Mouse (Mus musculus) midbrain, embryonic 14.5 days (tissue): Measurements from ENCODE around the gene Nrcam. TPM values are rescaled to one million over a fixed set of nuclear protein-coding genes. Genes with fewer than 3 reads are reported as not detected.
A peak's percentile ranks its signal among the peaks of the same experiment; 100 is the strongest.

ENCODE experiments used
- ATAC-seq: fragments of 200-750 bp; cut with Nextera tagmentation; 2 replicates; pipeline ENCODE4 v1.8.0; 2017; ENCODE audit warnings: moderate number of reproducible peaks, moderate library complexity; ENCODE audit not compliant: low FRiP score, low TSS enrichment
- DNase-seq: peaks from one replicate; pipeline ENCODE4 v3.0.0-alpha.2; 2015
- H3K27ac ChIP-seq: fragments of 300-500 bp; sonication (generic); replicated peaks from 2 replicates; pipeline ENCODE4 v1.5.1; 2014; ENCODE audit warnings: mild to moderate bottlenecking, low read depth, low read length, moderate library complexity
- H3K27me3 ChIP-seq: fragments of 300-500 bp; sonication (generic); 2 replicates; pipeline ENCODE4 v1.6.1; 2014; ENCODE audit warnings: low read length, control low read depth, mixed read lengths; ENCODE audit not compliant: control insufficient read depth, insufficient read depth
- H3K36me3 ChIP-seq: fragments of 300-500 bp; sonication (generic); 2 replicates; pipeline ENCODE4 v1.6.1; 2014; ENCODE audit warnings: low read length, control low read depth; ENCODE audit not compliant: control insufficient read depth, insufficient read depth
- H3K4me1 ChIP-seq: fragments of 300-500 bp; sonication (generic); 2 replicates; pipeline ENCODE4 v1.6.1; 2014; ENCODE audit warnings: mild to moderate bottlenecking, antibody characterized with exemption, low read length, control low read depth; ENCODE audit not compliant: control insufficient read depth, insufficient read depth
- H3K4me2 ChIP-seq: fragments of 300-500 bp; sonication (generic); 2 replicates; pipeline ENCODE4 v1.6.1; 2014; ENCODE audit warnings: mild to moderate bottlenecking, low read length, moderate library complexity
- H3K4me3 ChIP-seq: fragments of 300-500 bp; sonication (generic); replicated peaks from 2 replicates; pipeline ENCODE4 v1.5.1; 2014; ENCODE audit warnings: low read depth, low read length
- H3K9ac ChIP-seq: fragments of 300-500 bp; sonication (generic); replicated peaks from 2 replicates; pipeline ENCODE4 v1.6.1; 2014; ENCODE audit warnings: mild to moderate bottlenecking, low read length, moderate library complexity
- H3K9me3 ChIP-seq: fragments of 300-500 bp; sonication (generic); 2 replicates; pipeline ENCODE4 v1.6.1; 2016; ENCODE audit warnings: low read length, control low read depth, mixed read lengths; ENCODE audit not compliant: control insufficient read depth
- WGBS: fragments of 180-500 bp; shearing (Covaris S2); extraction: QIAGEN DNeasy Blood & Tissue Kit; methylation state at CpG from one replicate; pipeline ENCODE4 v1.1.7; 2014; 5-methylcytosine and 5-hydroxymethylcytosine counted together
- polyA plus RNA-seq: library from polyadenylated mRNA; unstranded; fragments of >200 nt; fragmentation: Nextera tagmentation; extraction: Ambion mirVana; gene quantifications from 2 replicates; pipeline ENCODE4 v1.2.1, GENCODE M21; 2014

The Nrcam gene
- polyA plus RNA-seq, 1 experiment from 2014 or later, result 198 TPM

- H3K4me3 ChIP-seq, result no peak overlapping the region
- DNase-seq, result peak; percentile 29
- no peak overlapping the region for H3K9ac ChIP-seq
- H3K36me3 ChIP-seq, result no peaks in the 10 kb centered on the region
- no peak overlapping the region for H3K4me2 ChIP-seq
- no peak for ATAC-seq
- 62% methylated on average over 6 of the region's 6 CpGs for WGBS
- no peaks in the 10 kb centered on the region for H3K9me3 ChIP-seq
- no peak overlapping the region for H3K27ac ChIP-seq
- H3K27me3 ChIP-seq, result no peaks in the 10 kb centered on the region
- peaks cover 26% of the 10 kb centered on the region for H3K4me1 ChIP-seq
Observed at GRCm38 (mm10) chr12:44344075-44344474, 15.4 kb downstream of the Nrcam start.

DNA sequence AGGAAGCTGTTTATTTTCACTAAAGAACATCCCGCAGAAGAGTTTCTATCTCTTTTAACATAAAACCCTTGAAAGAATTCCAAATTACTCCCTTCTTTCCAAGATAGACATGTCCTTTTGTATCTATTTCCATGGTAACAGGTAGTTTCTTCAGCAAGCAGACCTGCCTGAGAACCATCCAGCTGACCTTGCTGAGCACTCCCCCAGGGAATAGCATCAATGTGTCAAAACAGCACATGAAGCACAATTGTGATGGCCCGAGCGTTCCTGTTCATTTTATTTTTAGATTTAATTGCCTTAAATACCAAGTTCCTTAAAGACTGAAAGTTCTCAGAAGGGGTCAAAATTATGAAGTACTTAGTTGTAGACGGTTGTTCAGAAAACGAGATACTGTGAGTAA, 16.6 kb downstream of the Nrcam start:
- Histone ChIP-seq H3K27me3 (no peaks in the 10 kb centered on the region), H3K4me1 (peaks cover 23% of the 10 kb centered on the region), H3K27ac (no peak overlapping the region), H3K4me2 (no peak overlapping the region), H3K9ac (no peak overlapping the region), H3K4me3 (no peak overlapping the region), H3K36me3 (no peaks in the 10 kb centered on the region), H3K9me3 (no peaks in the 10 kb centered on the region)
- DNase-seq (peak; percentile 31), ATAC-seq (no peak)
- WGBS, result 31% methylated on average over 5 of the region's 5 CpGs

GRCm38 (mm10) chr12:44346143-44346542, 17.5 kb downstream of the Nrcam start:
- Histone ChIP-seq H3K9me3 (no peaks in the 10 kb centered on the region), H3K4me2 (no peak overlapping the region), H3K4me1 (peaks cover 23% of the 10 kb centered on the region), H3K27ac (no peak overlapping the region), H3K27me3 (no peaks in the 10 kb centered on the region), H3K36me3 (no peaks in the 10 kb centered on the region), H3K9ac (no peak overlapping the region), H3K4me3 (no peak overlapping the region)
- WGBS, result 58% methylated on average over 3 of the region's 3 CpGs
- ATAC-seq (no peak), DNase-seq (no peak)

DNA sequence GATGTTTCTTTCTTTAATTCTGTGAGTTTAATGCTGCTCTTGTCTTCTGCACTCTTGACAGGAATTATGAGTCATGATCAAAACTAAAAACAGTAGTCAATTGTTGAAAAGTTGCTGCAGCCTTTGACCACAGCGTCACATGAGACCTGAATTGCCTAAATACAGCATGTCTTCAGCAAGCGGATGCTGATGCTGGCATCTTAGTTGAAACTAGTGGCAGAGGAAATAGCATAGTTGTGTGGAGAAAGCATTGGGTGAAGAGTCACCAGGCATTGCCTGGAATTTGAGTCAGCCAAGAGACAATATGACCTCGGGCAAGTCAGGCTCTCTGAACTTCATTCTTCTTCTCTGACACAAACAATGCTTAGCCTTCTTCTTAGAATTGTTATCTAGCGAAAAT, 26.4 kb downstream of the Nrcam start:
- DNase-seq, result no peak
- no peaks in the 10 kb centered on the region for H3K4me1 ChIP-seq
- H3K4me2 ChIP-seq, result no peak overlapping the region
- no peak overlapping the region for H3K9ac ChIP-seq
- no peaks in the 10 kb centered on the region for H3K36me3 ChIP-seq
- no peak overlapping the region for H3K4me3 ChIP-seq
- H3K9me3 ChIP-seq, result no peaks in the 10 kb centered on the region
- ATAC-seq, result no peak
- H3K27ac ChIP-seq, result no peak overlapping the region
- no peaks in the 10 kb centered on the region for H3K27me3 ChIP-seq
- WGBS, result 94% methylated on average over 4 of the region's 4 CpGs

DNA sequence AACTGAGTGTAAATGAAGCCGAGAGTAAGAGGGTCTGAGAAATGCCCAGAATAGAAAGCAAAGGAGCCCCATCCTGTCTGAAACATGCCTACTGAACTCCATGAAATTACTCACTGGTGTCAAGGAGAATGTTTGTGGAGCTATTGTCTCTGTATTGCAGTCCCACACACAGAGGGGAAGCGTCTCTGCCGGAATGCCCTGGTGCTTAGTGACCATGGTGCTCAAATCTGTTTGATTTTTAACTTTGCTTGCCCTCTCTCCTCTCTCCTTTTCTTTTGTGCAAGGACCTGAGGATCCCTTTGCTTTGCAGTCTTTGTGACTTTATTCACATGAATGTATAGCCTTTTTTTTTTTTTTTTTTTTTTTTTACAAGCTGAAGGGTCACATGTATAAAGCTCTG, 28.8 kb downstream of the Nrcam start:
- H3K4me3 ChIP-seq, result no peak overlapping the region
- H3K4me1 ChIP-seq, result no peaks in the 10 kb centered on the region
- no peak overlapping the region for H3K27ac ChIP-seq
- H3K9ac ChIP-seq, result no peak overlapping the region
- WGBS, result 2% methylated on average over 3 of the region's 3 CpGs
- DNase-seq (no peak), ATAC-seq (no peak)
- no peaks in the 10 kb centered on the region for H3K27me3 ChIP-seq
- H3K36me3 ChIP-seq, result no peaks in the 10 kb centered on the region
- no peak overlapping the region for H3K4me2 ChIP-seq
- no peaks in the 10 kb centered on the region for H3K9me3 ChIP-seq

DNA sequence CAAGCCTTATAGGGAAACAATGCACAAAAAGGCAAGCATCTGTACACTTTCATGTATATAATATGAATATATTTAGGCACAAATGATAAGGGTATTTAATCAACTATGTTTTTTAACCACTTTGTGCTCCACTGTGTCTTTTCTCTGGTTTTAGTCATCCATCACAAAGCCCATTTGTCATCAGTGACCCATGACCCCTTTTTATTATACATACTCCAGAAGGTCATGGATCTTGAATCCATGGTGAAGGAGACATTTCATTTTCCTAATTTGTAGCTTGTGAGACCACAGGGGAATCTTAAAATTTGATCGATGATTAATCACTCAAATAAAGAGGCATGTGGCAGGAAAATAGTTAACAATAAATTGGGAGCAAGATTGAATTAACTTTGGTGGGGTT, 29.2 kb downstream of the Nrcam start:
- no peak for DNase-seq

DNA sequence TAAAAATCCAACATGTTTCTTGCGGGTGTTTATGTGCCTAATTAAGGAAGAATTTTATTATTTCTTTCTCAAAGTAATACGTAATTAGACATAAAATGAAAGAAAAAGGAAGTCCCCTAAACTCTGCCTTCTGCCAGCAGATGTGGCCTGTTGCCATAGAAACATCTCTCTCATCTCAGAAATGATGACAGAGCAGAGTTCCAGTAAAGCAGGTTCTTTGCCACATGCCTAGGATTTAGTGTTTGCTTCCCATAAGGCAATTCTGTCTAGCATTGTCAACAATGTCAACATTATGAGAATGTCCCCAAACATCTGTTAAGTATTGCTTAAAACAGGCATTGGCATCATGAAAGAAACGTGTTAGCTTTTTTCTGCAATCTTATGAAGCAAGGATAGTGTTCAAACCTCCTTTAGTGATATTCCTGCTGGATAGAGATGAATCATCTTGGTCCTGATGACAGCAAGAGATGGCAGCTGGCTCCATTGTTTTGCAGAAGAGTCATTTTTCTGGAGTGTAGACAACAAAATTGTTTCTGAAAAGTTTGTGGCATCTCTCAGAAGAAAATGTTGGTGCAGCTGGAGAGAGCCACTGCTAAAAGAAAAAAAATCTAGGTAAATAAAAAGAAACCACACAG, 42.5 kb downstream of the Nrcam start:
- Histone ChIP-seq H3K9me3 (no peaks in the 10 kb centered on the region), H3K36me3 (no peaks in the 10 kb centered on the region), H3K4me3 (no peak overlapping the region), H3K4me1 (peaks cover 19% of the 10 kb centered on the region), H3K27me3 (no peaks in the 10 kb centered on the region), H3K4me2 (no peak overlapping the region), H3K9ac (no peak overlapping the region), H3K27ac (no peak overlapping the region)
- WGBS, result 51% methylated on average over 3 of the region's 3 CpGs
- ATAC-seq (no peak), DNase-seq (peak; percentile 67)

More for the DNA sequence above, 29.2 kb downstream of the Nrcam start:
- no peaks in the 10 kb centered on the region for H3K36me3 ChIP-seq
- H3K4me2 ChIP-seq, result no peak overlapping the region
- no peak overlapping the region for H3K4me3 ChIP-seq
- H3K9me3 ChIP-seq, result no peaks in the 10 kb centered on the region
- no peak overlapping the region for H3K27ac ChIP-seq
- ATAC-seq, result no peak
- H3K9ac ChIP-seq, result no peak overlapping the region
- no peaks in the 10 kb centered on the region for H3K4me1 ChIP-seq
- H3K27me3 ChIP-seq, result no peaks in the 10 kb centered on the region
- WGBS, result 5% methylated on average over 1 of the region's 1 CpGs

DNA sequence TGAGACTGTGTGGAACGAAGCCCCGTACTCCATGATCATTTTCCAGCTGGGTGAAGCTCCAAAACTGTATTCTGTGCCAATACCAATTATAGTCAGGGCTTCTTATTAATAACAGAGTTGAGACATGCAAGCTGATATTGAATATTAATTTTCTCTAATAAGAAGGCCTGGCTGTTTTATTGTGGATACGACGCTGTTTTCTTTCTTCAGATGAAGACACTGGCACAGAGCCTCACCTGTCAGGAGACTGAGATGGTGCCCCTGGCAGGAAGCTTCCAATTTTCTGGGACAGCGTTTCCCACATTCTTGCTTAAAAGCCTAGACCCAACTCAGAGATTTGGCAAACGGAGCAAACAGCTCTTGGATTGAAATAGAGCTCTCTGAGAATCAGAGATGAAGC, 47.3 kb downstream of the Nrcam start:
- no peak overlapping the region for H3K9ac ChIP-seq
- H3K27ac ChIP-seq, result no peak overlapping the region
- H3K4me2 ChIP-seq, result no peak overlapping the region
- H3K4me1 ChIP-seq, result peaks cover 9% of the 10 kb centered on the region
- H3K4me3 ChIP-seq, result no peak overlapping the region
- WGBS, result 63% methylated on average over 6 of the region's 6 CpGs
- ATAC-seq (no peak), DNase-seq (no peak)
- no peaks in the 10 kb centered on the region for H3K27me3 ChIP-seq
- no peaks in the 10 kb centered on the region for H3K9me3 ChIP-seq
- H3K36me3 ChIP-seq, result no peaks in the 10 kb centered on the region

DNA sequence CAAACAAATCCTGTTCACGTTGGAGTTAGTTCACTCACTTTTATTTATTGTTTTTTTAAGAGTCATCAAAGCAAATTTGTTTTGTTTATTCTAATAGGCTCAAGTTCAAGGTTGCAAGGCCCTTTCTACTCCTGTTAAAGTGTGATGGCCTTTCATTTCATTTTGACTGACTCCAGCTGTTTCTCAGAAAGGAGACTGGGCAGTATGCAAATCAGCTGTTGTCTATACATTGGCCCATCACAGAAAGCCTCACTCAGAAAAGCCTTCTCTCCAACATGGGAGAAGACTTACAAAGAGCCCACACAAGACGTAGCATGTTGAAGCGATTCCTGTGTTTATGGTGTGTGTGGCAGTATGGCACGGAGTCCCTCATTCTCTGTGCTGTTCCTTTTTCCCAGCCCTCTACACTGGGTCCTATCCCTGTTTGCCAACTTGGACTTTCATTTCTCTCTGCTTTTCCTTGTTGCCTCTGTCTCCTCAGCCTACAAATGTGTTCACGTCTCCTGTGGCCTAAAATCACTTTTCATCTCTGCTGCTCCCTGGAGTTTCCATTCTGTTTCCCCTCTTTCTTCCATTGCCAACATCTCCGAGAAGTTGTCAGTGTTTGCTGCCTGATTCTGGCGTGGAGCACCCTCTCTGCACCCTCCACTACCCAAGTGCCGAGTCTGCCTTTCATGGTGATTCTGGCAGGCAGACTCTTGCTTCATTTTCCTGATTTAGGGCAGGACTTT, 49.9 kb downstream of the Nrcam start:
- ATAC-seq (no peak), DNase-seq (no peak)
- H3K4me1 ChIP-seq, result 0 out of 2 replicates have a peak, but pooled peaks cover under 1% of the 10 kb centered on the region
- WGBS, result 66% methylated on average over 8 of the region's 8 CpGs
- H3K9me3 ChIP-seq, result no peaks in the 10 kb centered on the region
- H3K9ac ChIP-seq, result no peak overlapping the region
- no peaks in the 10 kb centered on the region for H3K36me3 ChIP-seq
- H3K4me2 ChIP-seq, result no peak overlapping the region
- H3K27me3 ChIP-seq, result no peaks in the 10 kb centered on the region
- H3K27ac ChIP-seq, result no peak overlapping the region; the same call in 1 of the 2 replicates
- no peak overlapping the region for H3K4me3 ChIP-seq
